Mouse (Mus musculus) right cerebral cortex, postnatal 14 days (tissue): ENCODE measurements around the gene Palm2.

ENCODE experiments used
- DNase-seq: peaks from one replicate; pipeline ENCODE4 v3.0.0; 2022

The Palm2 gene

GRCm38 (mm10) chr4:57624819-57625218, 190.8 kb downstream of the Palm2 start:
- DNase-seq = no peak

- DNase-seq = no peak
Measured at GRCm38 (mm10) chr4:57625306-57625705, 191.3 kb downstream of the Palm2 start.

GRCm38 (mm10) chr4:57625756-57626155, 191.7 kb downstream of the Palm2 start:
- no peak for DNase-seq

GRCm38 (mm10) chr4:57626921-57627320, 192.9 kb downstream of the Palm2 start:
- DNase-seq = no peak

GRCm38 (mm10) chr4:57632386-57632785, 198.3 kb downstream of the Palm2 start:
- DNase-seq = no peak

- DNase-seq = no peak
Measured at GRCm38 (mm10) chr4:57633052-57633451, 199.0 kb downstream of the Palm2 start.

- no peak for DNase-seq
Measured at GRCm38 (mm10) chr4:57634956-57635355, 200.9 kb downstream of the Palm2 start.

GRCm38 (mm10) chr4:57636782-57637482, 202.9 kb downstream of the Palm2 start:
- no peak for DNase-seq

- DNase-seq = peak; percentile 65
Measured at GRCm38 (mm10) chr4:57637636-57638386, 203.8 kb downstream of the Palm2 start.

- DNase-seq = no peak
Measured at GRCm38 (mm10) chr4:57638941-57639340, 204.9 kb downstream of the Palm2 start.

GRCm38 (mm10) chr4:57640222-57640621, 206.2 kb downstream of the Palm2 start:
- DNase-seq = no peak

- no peak for DNase-seq
Measured at GRCm38 (mm10) chr4:57640971-57641370, 206.9 kb downstream of the Palm2 start.

- DNase-seq = no peak
Measured at GRCm38 (mm10) chr4:57650994-57651393, 216.9 kb downstream of the Palm2 start.

GRCm38 (mm10) chr4:57651547-57651946, 217.5 kb downstream of the Palm2 start:
- DNase-seq = no peak

- no peak for DNase-seq
Measured at GRCm38 (mm10) chr4:57652185-57652904, 218.3 kb downstream of the Palm2 start.

GRCm38 (mm10) chr4:57655966-57656365, 221.9 kb downstream of the Palm2 start:
- DNase-seq = no peak

- DNase-seq = no peak
Measured at GRCm38 (mm10) chr4:57656388-57656787, 222.3 kb downstream of the Palm2 start.

GRCm38 (mm10) chr4:57656861-57657260, 222.8 kb downstream of the Palm2 start:
- no peak for DNase-seq

GRCm38 (mm10) chr4:57660470-57660869, 226.4 kb downstream of the Palm2 start:
- no peak for DNase-seq

GRCm38 (mm10) chr4:57666101-57666500, 232.1 kb downstream of the Palm2 start:
- DNase-seq = no peak

GRCm38 (mm10) chr4:57670813-57671469, 236.9 kb downstream of the Palm2 start:
- no peak for DNase-seq

GRCm38 (mm10) chr4:57672541-57672940, 238.5 kb downstream of the Palm2 start:
- DNase-seq = no peak
